Mouse (Mus musculus) B cell, adult 2 months (primary cell): Measurements from ENCODE around the gene Megf8.
"Not testable (repeated sequence)": the region's sequence is repeated elsewhere in the genome, so short reads cannot be mapped to it uniquely, and the experiment has no call there.

Experiments
- DNase-seq, 2 experiments: peaks; one replicate each; pipeline ENCODE4 v3.0.0; 2022

Gene Megf8

GRCm38 (mm10) chr7:25385259-25385658, 68.3 kb downstream of the Megf8 start:
- no peak for DNase-seq

GRCm38 (mm10) chr7:25385850-25386555, 69.0 kb downstream of the Megf8 start:
- DNase-seq = peak; percentile 76 to 79

GRCm38 (mm10) chr7:25387811-25388440, 71.0 kb downstream of the Megf8 start:
- DNase-seq = no peak

- no peak for DNase-seq
These were observed 72.0 kb downstream of the Megf8 start for GRCm38 (mm10) chr7:25388916-25389315.

GRCm38 (mm10) chr7:25390054-25390770, 73.2 kb downstream of the Megf8 start:
- no peak for DNase-seq

- no peak for DNase-seq
These were observed 74.0 kb downstream of the Megf8 start for GRCm38 (mm10) chr7:25390986-25391385.

GRCm38 (mm10) chr7:25391856-25392453, 75.0 kb downstream of the Megf8 start:
- DNase-seq = no peak

GRCm38 (mm10) chr7:25392851-25393250, 75.9 kb downstream of the Megf8 start:
- DNase-seq = no peak

- DNase-seq = no peak
These were observed 76.7 kb downstream of the Megf8 start for GRCm38 (mm10) chr7:25393451-25394210.

- DNase-seq = no peak
These were observed 77.8 kb downstream of the Megf8 start for GRCm38 (mm10) chr7:25394754-25395153.

GRCm38 (mm10) chr7:25395186-25395557, 78.2 kb downstream of the Megf8 start:
- no peak for DNase-seq

GRCm38 (mm10) chr7:25395558-25396521, 78.9 kb downstream of the Megf8 start:
- peak; percentile 96 for DNase-seq

GRCm38 (mm10) chr7:25396621-25397020, 79.7 kb downstream of the Megf8 start:
- DNase-seq = no peak

GRCm38 (mm10) chr7:25398610-25399009, 81.6 kb downstream of the Megf8 start, which contains the start of gene Lipe:
Gene Lipe, minus strand, starts transcription at chr7:25398710.
- no peak for DNase-seq

- not testable (repeated sequence) for DNase-seq
These were observed 82.1 kb downstream of the Megf8 start for GRCm38 (mm10) chr7:25399028-25399427.

- no peak for DNase-seq
These were observed 84.6 kb downstream of the Megf8 start for GRCm38 (mm10) chr7:25401551-25401950.

- DNase-seq = no peak
These were observed 85.0 kb downstream of the Megf8 start for GRCm38 (mm10) chr7:25401986-25402385.

- DNase-seq = peak; percentile 56 to 60
These were observed 85.7 kb downstream of the Megf8 start for GRCm38 (mm10) chr7:25402671-25403101.

GRCm38 (mm10) chr7:25406468-25406867, 89.5 kb downstream of the Megf8 start:
- DNase-seq = no peak

- peak; percentile 59 to 68 for DNase-seq
These were observed 92.3 kb downstream of the Megf8 start for GRCm38 (mm10) chr7:25409114-25409760.
